Mouse (Mus musculus): ENCODE measurements at regions not wholly inside any gene's neighbourhood (a gene's known extent, or its start where the extent isn't known, plus 50 kb on each side); places are given as distances from the start of the nearest gene placed in this dataset.

DNA sequence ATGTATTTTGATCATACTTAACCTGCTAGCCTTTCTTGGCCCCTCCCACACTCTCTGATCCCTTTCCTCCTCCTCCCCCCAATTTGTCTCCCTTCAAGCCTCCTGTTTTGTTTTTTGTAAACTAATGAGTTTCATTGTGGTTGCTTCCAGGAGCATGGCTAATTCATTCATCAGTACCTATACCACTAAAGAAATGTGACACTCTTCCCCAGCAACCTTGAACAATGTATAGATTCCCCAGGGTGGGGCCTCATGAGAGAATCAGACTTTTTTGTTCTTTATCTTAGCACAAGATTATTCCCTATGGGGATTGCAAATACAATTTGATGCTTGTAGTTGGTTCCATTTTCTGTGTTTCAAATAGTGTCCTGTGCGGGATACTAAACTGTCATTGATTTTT is 58.8 kb upstream of the Snx7 start:
- no peak for TF ChIP-seq CTCF (IDR thresholded peaks at IDR 0.05)
- no peak for TF ChIP-seq POLR2A (IDR thresholded peaks at IDR 0.05; ENCODE audit: insufficient read depth, low read depth, low read length)

Measured in heart, adult 2 months (tissue).